Mouse (Mus musculus) brain, adult 2 months (tissue): Measurements from ENCODE around the gene Theg.

Experiments
- DNase-seq: peaks from one replicate; pipeline ENCODE4 v3.0.0; 2011; ENCODE audit warnings: low read depth, low spot score

Gene Theg

DNA sequence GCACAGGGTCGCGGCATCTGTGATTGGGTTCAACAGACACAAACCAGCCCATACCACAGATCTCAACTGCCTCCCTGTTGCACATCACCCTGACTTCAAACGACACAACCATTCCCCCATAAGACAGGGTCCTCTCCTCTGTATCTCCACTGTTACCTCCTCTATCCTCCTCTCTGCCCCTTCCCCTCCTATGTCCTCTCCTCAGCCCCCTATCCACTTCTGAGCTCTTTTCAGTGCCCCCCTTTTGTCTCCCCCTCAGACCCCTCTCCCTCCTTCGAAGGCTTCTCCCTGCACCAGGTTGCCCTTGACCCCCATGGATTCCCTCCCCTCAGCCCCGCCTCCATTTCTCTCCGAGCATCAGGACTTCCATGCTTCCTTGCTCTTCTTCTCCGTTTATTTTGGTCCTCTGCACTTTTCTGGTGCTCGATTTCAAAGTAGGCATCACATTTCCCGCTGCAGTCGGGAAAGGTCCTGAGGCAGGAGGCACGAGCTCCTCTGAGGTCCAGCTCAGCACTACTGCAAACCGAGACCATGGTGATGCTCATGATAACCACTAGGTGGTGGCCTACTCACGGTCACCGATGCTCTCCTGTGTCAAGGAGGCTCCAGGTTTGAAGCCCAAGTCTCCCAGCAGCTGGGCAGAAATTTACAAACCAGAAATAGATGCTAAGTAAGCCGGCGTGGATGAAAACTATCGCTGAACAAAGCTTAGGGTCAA, 7.9 kb upstream of the Theg start:
- peak; percentile 92 for DNase-seq

DNA sequence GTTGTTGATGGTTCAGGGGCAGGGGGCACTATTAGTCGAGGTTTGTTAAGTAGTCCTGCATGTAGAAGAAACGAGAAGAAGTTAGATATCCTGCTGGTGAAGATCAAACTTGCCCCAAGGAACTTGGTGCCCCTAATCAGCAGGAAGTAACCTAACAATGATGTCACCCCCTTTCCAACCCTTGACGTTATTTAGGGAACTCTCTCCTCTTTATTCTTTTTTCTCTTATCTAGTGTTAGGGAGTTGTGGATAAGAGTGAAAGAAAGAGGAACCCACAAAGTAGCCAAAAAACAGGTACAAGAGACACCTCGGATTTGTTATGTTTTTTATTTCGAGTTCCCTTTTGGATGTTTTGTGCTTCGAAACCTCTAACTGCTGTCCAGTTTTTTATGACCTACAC, 7.0 kb upstream of the Theg start:
- no peak for DNase-seq

DNA sequence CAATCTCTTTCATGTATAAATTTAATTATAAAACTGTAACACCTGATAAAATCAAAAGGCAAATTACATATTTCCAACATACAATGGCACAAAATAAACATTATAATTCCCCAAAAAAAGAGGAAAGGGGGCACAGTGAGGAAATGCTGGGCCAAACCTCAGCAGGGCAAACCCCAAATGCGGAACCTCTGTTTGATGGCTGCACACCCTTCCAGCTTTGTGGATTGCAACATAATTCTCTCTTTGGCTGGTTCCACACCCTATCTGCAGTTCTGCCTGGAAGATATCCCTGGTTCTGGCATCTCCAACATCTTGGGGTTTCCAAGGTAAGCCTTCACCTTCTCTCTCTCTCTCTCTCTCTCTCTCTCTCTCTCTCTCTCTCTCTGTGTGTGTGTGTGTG, 3.6 kb upstream of the Theg start:
- DNase-seq = no peak

DNA sequence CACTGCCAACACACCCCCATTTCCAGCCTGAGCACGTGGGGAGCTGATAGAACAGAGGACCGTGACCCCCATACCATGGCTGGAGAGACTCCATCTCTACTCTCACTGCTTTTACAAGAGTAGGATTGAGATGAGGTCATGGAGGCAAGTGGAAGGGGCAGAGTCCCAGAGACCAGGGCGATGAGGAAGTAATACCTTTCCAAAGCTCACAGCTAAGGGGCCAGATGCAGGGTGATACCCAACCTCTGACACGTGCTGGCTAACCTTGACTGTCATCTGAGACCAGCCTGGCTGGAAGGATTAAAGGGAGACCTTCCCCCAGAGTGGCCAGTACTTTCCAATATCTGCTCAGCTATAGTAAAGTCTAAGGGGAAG, 608 bp upstream of the Theg start:
- DNase-seq = no peak

DNA sequence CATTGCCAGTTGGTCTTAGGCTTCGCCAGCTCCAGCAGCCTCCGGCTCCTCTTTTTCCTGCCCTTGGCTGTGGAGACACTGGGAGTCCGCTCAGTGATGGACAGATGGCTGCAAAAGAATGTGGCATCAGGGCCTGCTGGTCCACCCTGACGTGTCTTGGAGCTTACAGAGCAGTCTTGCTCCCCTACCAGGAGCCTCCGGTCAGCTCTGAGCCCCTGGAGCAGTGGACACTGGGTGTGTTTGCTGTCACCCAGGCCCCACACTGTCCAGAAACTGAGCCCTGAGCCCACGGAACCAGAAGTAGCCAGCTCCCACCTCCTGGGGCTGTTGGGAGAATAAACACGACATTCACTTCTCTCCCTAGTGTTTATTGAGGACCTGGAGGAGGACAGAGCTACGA, 888 bp downstream of the Theg start:
- no peak for DNase-seq

DNA sequence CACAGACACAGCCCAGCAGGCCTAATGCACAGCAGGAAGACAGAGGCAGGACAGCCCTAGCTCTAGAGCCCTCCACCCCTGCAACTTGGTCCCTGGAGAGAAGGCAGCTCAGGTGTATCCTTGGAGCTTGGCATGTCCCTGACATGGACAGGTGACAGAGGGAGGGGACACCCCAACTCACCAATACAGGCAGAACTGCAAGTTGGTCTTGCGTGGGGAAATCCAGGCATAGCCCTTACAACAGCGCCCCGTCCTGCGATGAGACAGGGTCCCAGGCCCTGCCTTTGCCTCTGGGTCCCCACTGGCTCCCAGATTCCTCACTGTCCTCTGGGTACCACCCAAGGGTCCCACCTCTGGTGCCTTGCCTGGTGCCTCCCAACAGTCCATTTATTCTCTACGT, 1.4 kb downstream of the Theg start:
- no peak for DNase-seq

DNA sequence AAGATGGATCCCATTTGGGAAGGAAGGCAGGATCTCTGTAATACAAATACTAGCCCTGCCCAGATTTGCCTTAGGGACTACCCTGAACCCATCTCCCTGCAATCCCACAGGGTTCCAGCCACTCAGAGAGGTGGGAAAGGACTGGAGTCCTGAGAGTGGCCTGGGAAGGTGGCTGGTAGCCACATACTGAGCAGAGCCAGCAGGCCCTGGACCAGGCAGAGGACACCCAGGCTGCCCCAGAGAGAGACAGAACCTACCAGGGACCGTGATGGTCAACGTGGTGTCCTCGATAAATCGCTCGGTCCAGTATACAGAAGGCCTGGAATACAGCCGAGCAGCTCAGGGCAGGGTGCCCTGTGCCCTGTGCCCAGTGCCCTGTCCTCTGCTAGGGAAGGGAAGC, 2.0 kb downstream of the Theg start:
- no peak for DNase-seq

DNA sequence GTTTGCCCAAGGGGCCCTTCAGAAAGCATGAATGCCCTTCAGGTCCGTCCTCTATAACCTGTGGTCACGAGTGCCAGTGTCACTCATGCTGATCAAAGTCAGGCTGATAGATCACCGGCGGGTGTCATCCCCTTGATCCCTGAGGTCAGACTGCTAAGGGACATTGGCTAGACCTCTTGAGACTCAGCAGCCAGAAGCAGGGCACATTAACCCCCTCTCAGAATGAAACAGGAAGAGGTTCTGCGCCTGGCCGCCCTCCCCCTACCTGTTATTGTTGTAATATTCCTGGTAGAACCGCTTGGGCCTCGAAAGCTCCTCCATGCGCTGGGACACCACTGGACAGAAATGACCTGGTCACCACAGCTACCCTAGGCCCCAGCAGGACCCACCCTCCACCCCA, 2.7 kb downstream of the Theg start:
- DNase-seq = no peak

DNA sequence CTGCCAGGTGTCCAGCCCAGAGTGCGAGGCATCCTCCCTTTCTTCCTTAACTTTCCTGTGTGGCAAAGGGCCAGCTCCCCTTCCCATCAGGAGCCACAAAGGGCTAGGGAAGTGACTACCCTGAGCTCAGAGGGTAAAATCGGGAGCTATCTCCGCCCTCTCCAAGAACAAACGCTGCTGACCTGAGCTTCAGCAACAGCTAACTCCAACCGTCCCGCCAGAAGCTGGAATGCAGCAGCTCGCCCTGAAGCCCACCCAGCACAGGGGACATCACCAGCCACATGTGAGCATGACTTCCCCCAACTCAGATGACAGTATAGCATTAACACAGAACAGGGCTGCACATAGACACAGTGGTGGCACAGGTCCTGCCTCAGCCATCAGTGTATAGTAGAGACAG, 3.1 kb downstream of the Theg start:
- DNase-seq = no peak

DNA sequence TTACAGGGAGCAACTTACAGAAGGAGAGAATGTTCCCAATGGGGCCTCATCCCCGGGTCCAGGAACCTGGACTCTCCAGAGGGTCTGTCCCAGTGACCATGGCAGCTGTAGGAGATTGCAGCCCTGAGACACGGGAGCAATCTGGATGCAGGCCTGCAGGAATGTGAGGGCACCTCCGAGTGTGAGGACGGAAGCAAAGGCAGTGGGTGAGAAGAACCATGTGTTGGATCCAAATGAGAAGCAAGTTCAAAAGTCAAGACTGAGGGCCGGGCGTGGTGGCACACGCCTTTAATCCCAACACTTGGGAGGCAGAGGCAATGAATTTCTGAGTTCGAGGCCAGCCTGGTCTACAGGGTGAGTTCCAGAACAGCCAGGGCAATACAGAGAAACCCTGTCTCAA, 5.6 kb downstream of the Theg start:
- no peak for DNase-seq

DNA sequence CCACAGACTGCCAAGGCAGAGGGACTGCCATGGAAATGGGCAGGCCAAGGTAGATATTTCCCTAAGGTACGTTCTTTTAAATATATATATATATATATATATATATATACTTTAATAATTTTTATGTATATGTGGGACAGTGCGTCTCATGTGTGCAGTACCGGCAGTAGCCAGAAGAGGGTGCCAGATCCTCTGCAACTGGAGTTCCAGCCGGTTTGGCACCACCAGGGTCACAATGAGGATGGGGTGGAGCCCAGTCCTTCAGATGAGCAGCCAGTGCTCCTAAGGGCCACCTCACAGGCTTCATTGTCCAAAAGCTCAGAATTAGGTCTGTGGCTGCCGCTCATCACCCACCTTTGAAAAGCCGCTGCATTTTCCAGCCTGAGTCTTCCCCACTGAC, 6.3 kb downstream of the Theg start:
- DNase-seq = peak; percentile 36

DNA sequence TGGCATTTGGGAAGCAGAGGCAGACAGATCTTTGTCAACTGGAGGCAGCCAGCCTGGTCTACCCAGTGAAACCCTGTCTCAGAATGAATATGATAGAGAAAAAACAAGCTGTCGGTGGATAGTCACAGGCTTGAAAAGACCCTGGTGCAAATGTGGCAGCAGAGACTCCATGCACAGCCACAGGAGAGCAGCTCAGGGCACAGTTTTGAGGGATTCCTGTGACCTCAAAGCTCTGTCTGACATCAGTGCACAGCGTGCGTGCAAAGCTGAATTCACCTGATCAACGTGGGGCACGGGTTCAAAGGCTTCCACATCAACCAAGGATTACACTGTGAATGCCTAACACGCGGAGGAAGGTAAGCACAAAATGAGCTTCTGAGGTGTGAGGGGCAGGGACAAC, 6.8 kb downstream of the Theg start:
- DNase-seq = no peak

DNA sequence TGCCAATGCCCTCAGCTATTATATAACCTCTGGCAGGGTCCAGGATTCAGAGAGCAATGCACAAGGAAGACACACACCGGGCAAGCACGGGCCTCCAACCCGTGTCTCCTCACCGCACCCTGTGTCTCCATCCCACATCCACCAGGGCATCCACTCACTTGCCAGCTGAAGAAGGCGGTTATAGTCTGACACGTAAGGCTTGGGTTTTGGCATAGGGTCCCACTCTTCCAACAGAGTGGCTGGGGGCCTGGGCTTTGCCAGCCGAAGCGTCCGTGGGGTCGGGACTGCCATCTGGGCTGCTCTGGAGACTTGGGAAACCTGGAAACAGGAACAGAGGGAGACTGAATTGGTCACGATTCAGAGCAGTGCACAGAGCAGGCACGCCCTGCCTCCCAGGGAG, 7.3 kb downstream of the Theg start:
- peak; percentile 17 for DNase-seq

DNA sequence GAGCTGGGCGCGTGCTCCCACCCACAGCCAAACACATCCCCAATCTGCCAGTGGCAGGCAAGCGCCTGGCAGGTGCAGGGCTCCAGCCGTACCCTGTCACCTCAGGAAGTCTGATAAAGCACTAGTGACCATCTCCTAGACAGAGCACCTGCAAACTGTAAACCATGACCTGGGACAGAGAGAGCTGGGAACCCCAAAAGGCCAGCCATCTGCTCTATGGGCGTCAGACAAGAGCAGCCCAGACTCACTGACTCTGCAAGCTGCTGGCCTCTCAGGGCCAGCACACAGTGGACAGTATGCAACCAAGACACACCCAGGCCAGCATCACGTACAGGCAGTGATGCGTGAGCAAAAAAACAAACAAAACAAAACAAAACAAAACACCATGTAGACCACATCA, 8.2 kb downstream of the Theg start:
- no peak for DNase-seq

DNA sequence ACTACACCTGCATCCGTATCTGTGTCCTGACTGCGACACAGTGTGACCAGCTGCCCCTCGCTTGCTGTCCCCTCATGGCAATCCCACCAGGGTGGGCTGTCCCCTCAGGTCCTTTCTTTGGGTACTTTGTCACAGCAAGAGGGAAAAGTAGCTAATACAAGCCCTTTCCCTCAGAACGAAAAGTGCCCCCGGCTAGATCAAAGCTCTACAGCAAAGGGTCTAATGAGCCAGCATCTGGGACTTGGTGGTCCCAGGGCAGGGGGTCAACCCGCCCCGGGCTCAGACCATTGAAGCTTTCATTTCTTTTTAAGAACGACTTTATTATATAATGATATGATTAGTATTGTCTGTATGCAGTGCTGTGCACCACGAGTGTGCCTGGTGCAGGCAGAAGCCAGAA, 8.9 kb downstream of the Theg start:
- no peak for DNase-seq

DNA sequence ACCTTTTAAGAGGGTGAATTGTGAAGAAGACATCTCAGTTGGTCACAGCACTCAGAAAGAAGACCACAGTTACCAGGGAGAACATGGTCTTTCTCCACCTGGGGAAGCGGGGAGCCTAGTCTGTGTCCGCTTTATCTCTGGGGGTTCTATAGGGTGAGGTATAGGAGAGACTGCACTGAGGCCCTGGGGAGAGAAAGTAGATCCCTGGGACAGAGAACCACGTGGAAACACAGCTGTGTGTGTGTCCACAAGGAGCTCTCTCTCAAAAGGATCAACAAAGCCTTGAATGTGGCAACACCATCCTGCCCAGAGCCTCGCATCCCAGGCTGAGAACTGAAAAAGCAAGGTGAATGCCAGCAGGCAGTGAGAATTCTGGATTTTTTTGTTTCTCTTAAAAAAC, 9.8 kb downstream of the Theg start:
- no peak for DNase-seq

DNA sequence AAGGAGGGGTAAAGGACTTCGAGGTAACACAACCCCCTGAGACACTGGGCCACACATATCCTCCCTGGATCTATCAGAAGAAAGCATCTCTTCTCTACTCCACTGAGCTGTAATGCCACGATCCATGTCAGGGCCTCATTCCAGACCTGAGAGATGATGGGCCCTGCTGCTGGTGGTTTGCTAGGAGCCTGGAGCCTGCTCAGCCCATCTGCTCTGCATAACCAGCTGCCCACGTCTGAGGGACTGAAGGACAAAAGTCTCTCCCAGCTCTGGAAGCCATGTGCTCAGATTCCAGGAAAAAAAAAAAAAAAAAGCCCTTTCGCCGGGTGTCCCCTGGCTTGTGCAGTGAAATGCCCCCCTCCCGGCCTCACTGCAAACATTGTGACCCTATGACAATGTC, 11.4 kb downstream of the Theg start:
- peak; percentile 60 for DNase-seq

DNA sequence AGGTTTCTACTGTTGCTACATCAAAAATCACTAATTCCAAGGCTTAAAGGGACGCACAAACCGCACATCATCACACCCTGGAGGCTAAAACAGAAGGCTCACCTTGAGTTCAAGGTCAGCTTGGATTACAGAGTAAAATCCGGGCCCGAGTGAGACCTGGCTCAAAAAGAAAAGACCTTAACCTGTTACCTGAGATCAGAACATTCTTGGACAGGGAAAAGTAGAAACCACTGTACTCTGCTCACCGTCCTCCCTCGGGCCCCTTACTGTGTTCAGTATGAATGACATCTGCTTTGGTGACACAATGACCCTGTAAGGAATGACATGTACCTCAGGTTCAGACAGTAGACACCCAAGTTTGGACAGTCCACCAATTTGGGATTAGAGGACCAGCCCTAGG, 12.3 kb downstream of the Theg start:
- no peak for DNase-seq

DNA sequence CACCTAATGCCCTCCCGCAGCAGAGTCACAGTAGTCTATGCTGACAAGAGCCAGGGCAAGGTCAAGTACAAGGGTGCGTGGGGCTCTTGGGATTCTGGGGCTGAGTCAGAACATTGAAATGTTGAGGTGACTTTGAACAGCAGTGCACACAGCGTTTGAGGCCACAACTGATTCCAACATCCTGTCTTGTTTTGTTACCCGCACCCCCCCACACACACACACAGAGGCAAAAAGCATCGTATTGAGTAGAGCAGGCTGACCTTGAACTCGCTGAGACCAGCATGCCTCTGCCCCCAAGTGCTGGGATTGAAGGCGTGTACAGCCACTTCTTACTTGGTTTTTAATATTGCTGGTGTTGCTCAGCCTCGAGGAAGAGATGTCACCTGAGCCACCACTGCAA, 12.8 kb downstream of the Theg start:
- no peak for DNase-seq

DNA sequence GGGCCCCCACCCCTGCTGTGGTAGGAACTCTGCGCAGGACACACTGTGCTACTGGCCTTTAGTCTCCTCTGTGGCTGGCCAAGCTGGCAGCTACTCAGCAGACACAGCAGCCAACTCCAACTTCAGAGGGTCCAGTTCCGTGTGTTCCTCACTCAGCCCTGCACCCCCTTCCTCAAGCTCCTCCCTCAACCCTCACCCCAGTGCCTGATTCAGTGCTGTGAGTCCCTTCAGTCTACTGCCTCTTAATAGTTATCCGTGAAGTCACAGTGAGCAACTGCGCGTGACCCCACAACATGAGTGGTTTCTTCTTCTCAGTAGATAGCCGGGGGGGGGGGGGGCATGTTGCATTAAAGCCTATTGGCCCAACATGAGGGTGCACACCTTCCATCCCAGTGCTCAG, 13.5 kb downstream of the Theg start:
- DNase-seq = no peak

DNA sequence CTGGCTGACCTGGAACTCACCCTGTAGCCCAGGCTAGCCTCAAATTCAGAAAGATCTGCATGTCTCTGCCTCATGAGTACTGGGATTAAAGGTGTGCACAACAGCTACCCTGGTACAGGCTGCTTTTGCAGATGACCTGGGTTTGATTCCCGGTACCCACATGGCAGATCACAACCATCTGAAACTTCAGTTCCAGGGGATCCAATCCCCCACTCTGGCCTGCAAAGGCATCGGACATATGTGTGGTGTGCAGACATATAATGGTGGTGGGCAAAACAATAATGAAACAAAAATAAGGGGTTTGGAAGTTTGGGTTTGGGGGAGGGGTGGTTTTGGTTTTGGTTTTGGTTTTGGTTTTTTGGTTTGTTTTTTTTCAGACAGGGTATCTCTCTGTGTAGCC, 15.8 kb downstream of the Theg start:
- no peak for DNase-seq

DNA sequence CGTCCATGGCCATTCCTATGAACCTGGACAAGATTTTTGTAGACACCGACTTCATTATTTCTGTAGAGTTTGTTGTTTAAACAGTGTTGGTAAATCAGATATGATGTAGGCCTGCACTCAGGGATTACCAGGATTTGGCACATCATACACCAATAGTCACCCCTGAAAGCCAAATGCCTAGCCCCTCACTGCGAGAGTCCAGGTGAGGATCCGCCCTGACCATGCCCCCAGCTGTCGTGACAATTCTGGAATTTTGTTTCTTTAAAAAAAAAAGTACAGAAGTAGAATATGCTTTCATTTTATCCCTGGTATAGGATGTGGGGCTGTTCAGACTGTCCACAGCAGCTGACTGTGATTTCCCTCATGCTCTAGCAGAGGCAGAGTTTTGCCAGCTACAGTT, 17.2 kb downstream of the Theg start:
- DNase-seq = no peak

DNA sequence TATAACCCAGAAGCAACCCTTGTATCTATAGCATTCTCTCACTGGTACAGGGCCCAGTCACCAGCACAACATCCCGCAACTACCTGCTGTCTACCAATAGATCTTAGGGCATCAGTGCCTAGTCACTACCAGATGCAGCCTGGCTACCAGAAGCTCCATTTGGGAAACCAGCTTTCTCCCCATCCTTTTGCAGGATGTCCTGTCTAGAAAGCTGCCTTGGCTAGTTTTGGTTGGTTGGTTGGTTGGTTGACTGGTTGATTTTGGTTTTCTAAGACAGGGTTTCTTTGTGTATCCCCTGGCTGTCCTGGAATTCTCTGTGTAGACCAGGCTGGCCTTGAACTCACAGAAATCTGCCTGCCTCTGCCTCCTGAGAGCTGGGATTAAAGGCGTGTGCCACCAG, 27.4 kb downstream of the Theg start:
- DNase-seq = no peak

DNA sequence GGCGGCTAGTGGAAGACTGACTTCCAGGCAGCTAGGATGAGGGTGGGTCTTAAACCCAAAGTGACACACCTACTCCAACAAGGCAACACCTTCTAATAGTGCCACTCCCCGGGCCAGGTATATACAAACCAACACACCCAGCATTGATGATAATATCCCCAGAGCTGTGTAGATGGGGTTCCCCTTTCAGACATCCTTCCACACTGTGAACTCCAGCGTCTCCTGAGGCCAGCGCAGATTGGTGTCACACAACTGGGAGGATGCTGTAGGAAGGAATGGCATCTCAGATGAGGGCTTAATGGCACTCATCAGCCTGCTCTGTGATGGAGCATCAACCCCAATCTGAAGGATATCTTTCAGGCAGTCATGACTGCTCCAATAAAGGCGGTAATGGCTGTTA, 29.6 kb downstream of the Theg start:
- no peak for DNase-seq
